Mouse (Mus musculus): ENCODE results near the gene Igdcc3. TPM values are rescaled to one million over a fixed set of nuclear protein-coding genes. Genes with fewer than 3 reads are reported as not detected.
A peak's percentile ranks its signal among the peaks of the same experiment; 100 is the strongest.

Gene Igdcc3
- polyA plus RNA-seq, 1 experiment from 2014 or later: 0.88 TPM

DNA sequence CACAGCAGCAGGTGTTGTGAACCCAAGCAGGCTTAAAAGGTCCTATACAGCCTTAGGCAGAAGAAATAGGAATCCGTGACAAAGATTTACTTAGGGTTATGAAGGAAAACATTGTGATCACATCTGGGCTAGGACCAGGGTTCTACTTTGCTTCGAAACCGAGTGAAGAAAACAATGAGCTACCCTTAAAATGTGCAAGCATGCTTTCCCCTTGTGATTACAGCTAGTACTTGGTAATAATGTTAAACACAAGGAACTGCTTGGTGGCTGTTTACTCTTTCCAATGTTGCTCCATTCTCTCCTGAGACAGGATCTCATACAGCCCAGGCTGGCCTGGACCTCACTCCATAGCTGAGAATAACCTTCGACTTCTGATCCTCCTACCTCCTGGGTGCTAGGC is 20.2 kb downstream of the Igdcc3 start:
- H3K4me1 ChIP-seq: peaks cover 34% of the 10 kb centered on the region
- WGBS: 54% methylated on average over 4 of the region's 4 CpGs
- no peak for ATAC-seq (ENCODE audit: extremely low read depth, insufficient number of reproducible peaks, low FRiP score, low TSS enrichment)
- no peak overlapping the region for H3K27ac ChIP-seq (replicated peaks)
- H3K27me3 ChIP-seq (replicated peaks): peaks cover 61% of the 10 kb centered on the region
- no peaks in the 10 kb centered on the region for H3K36me3 ChIP-seq
- H3K4me2 ChIP-seq: no peak overlapping the region
- H3K9ac ChIP-seq: no peak overlapping the region
- H3K9me3 ChIP-seq: no peaks in the 10 kb centered on the region
- no peak overlapping the region for H3K4me3 ChIP-seq

DNA sequence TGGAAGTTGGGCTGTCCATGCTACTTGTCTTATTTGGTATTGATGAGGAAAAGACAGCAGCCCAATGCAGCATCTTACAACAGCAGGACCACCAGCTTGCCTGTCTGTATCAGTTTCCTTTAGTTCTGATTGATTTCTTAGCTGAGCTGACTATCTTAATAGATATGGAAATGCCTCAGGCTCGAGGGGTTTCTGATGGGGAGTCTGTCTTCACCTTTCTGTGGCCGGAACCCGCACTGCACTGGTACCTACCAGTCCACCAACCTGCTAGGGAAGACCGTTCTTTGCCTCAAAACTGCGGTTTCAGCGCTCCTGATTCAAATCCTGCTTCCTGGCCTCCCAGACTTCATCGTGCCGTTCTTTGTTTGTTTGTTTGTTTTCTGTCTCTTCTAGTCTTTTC is 20.9 kb downstream of the Igdcc3 start:
- ATAC-seq (ENCODE audit: extremely low read depth, insufficient number of reproducible peaks, low FRiP score, low TSS enrichment): no peak
- Histone ChIP-seq H3K9me3 (no peaks in the 10 kb centered on the region), H3K27me3 (replicated peaks) (peaks cover 61% of the 10 kb centered on the region), H3K36me3 (no peaks in the 10 kb centered on the region), H3K27ac (replicated peaks) (no peak overlapping the region), H3K9ac (no peak overlapping the region), H3K4me1 (peaks cover 27% of the 10 kb centered on the region), H3K4me3 (no peak overlapping the region), H3K4me2 (no peak overlapping the region)
- WGBS: 33% methylated on average over 8 of the region's 8 CpGs

DNA sequence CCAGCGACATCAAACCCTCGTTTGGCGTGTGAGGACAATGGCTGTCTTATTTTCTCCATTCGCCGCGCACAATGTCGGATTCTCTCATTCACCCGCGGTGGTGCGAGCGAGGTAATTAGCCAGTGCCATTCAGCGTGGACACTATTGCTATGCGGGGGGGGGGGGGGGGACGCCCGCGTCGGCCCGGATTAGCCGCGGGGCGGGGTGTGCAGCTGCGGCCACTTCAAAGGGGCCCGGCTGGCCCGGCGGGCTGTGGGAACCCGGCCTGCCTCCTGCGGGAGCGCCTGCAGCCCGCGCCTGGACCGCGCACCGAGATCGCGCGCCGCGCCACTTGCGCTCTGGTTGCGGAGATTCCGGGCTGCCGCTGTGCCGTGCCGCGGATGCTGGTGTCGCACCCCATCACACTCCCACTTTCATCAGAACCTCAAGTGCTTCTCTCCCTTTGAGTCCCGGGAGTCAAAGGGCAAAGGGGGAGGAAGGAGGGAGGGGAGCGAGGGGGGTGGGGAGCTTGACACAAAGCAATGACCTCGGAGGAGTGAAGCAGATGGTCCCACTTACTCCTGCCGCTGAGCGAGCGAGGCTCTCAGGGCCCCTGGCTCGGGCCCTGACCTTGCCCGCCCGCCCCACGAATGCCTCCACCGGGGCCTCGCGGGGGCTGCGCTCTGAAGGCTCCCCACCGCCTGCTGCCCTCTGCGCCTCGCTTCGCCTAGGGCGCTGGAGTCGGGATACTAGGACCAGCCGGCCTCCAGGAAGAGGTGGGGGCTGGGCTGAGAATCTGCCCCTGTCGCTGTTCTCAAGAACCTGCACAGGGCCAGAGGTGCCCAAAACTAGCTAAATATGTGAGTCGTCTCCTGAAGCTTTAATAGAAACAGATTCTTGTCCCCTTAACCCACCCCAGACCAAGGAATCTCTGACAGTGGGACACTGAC is 22.0 kb downstream of the Igdcc3 start:
- 2% methylated on average over 59 of the region's 69 CpGs for WGBS
- no peaks in the 10 kb centered on the region for H3K9me3 ChIP-seq
- peaks cover 61% of the 10 kb centered on the region for H3K27me3 ChIP-seq (replicated peaks)
- H3K4me3 ChIP-seq: peak overlapping the region; percentile 57
- peak overlapping the region; percentile 78 for H3K9ac ChIP-seq
- no peak for ATAC-seq (ENCODE audit: extremely low read depth, insufficient number of reproducible peaks, low FRiP score, low TSS enrichment)
- H3K4me2 ChIP-seq: peak overlapping the region; percentile 96
- H3K4me1 ChIP-seq: peaks cover 16% of the 10 kb centered on the region
- H3K27ac ChIP-seq (replicated peaks): no peak overlapping the region
- no peaks in the 10 kb centered on the region for H3K36me3 ChIP-seq

GRCm38 (mm10) chr9:65164870-65165269 is 23.9 kb downstream of the Igdcc3 start:
- Histone ChIP-seq H3K4me1 (peaks cover 13% of the 10 kb centered on the region), H3K9ac (no peak overlapping the region), H3K27me3 (replicated peaks) (peaks cover 57% of the 10 kb centered on the region), H3K9me3 (no peaks in the 10 kb centered on the region), H3K36me3 (no peaks in the 10 kb centered on the region), H3K27ac (replicated peaks) (no peak overlapping the region), H3K4me3 (no peak overlapping the region), H3K4me2 (no peak overlapping the region)
- no peak for ATAC-seq (ENCODE audit: extremely low read depth, insufficient number of reproducible peaks, low FRiP score, low TSS enrichment)
- WGBS: 21% methylated on average over 1 of the region's 1 CpGs

DNA sequence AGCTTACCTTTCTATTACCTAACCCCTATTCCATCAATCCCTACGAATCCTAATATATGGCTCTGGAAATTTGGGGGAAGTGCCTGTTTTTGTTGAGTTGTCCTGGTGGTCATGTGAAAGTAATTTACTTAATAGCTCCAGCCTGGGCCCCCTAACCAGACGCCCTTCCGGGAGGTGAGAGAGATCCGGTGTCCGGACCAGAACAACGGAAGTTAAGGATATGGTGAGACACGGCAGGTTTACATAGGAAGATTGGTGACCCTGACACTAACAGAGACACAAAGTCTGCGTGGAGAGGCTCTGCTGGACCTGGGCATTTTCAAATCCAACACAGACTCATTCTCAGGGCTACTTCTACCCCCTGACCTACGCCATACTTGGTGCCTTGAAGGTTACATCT is 25.4 kb downstream of the Igdcc3 start:
- WGBS: 62% methylated on average over 9 of the region's 9 CpGs
- Histone ChIP-seq H3K4me2 (no peak overlapping the region), H3K9ac (no peak overlapping the region), H3K9me3 (no peaks in the 10 kb centered on the region), H3K27ac (replicated peaks) (no peak overlapping the region), H3K27me3 (replicated peaks) (peaks cover 41% of the 10 kb centered on the region), H3K4me1 (peaks cover 13% of the 10 kb centered on the region), H3K4me3 (no peak overlapping the region), H3K36me3 (no peaks in the 10 kb centered on the region)
- no peak for ATAC-seq (ENCODE audit: extremely low read depth, insufficient number of reproducible peaks, low FRiP score, low TSS enrichment)

GRCm38 (mm10) chr9:65168534-65168933 is 27.5 kb downstream of the Igdcc3 start:
- H3K4me1 ChIP-seq: peaks cover 5% of the 10 kb centered on the region; the same call in 1 of the 2 replicates
- no peak for ATAC-seq (ENCODE audit: extremely low read depth, insufficient number of reproducible peaks, low FRiP score, low TSS enrichment)
- peaks cover 20% of the 10 kb centered on the region for H3K27me3 ChIP-seq (replicated peaks)
- no peaks in the 10 kb centered on the region for H3K36me3 ChIP-seq
- H3K4me3 ChIP-seq: no peak overlapping the region
- no peak overlapping the region for H3K27ac ChIP-seq (replicated peaks)
- H3K9ac ChIP-seq: no peak overlapping the region
- 46% methylated on average over 6 of the region's 6 CpGs for WGBS
- H3K4me2 ChIP-seq: no peak overlapping the region
- H3K9me3 ChIP-seq: no peaks in the 10 kb centered on the region

DNA sequence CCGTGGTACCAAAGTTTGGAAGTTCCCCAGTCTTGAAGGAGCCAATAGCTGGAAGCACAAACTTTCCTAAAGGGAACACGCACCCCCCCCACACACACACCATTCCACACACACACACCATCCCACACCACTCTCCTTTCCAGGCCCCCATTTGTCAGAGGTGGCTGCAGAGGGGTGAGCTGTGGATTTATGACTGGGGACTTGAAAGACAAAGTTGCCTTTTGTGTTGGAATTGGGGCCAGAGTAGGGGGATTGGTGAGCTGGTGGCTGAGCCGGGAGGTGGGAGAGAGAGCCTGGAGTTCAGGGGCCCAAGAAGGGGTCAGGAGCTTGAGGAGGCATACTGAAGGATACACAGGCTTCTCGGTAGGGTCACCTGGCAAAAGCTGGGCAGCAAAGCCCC is 28.0 kb downstream of the Igdcc3 start:
- H3K27me3 ChIP-seq (replicated peaks): peaks cover 16% of the 10 kb centered on the region
- ATAC-seq (ENCODE audit: extremely low read depth, insufficient number of reproducible peaks, low FRiP score, low TSS enrichment): no peak
- no peak overlapping the region for H3K27ac ChIP-seq (replicated peaks)
- 58% methylated on average over 4 of the region's 4 CpGs for WGBS
- H3K36me3 ChIP-seq: no peaks in the 10 kb centered on the region
- H3K4me2 ChIP-seq: no peak overlapping the region
- no peaks in the 10 kb centered on the region for H3K9me3 ChIP-seq
- H3K9ac ChIP-seq: no peak overlapping the region
- H3K4me3 ChIP-seq: no peak overlapping the region
- peaks cover 5% of the 10 kb centered on the region; the same call in 1 of the 2 replicates for H3K4me1 ChIP-seq

DNA sequence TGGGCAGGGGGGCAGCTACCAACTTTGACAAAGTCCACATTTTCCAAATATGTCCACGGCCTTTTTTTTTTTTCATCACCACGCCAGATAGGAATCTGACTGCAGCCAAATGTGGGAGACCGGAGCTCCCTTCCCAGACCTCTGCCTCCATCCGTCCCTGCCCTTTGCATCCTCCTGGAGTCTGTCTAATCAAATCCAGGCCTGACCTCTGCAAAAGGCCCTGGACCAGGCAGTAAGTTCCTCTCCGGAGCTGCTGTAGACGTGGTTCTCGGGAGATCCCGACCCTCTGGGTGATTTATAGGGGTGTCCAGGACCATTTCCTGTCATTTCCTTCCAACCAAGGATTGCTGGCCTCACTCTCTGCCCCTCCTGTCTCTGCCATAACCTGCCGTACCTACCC is 31.7 kb downstream of the Igdcc3 start:
- Histone ChIP-seq H3K4me3 (no peak overlapping the region), H3K27me3 (replicated peaks) (peaks cover 9% of the 10 kb centered on the region; the same call in 1 of the 2 replicates), H3K4me2 (no peak overlapping the region), H3K9ac (no peak overlapping the region), H3K4me1 (peaks cover 17% of the 10 kb centered on the region; the same call in 1 of the 2 replicates), H3K9me3 (no peaks in the 10 kb centered on the region), H3K36me3 (no peaks in the 10 kb centered on the region), H3K27ac (replicated peaks) (no peak overlapping the region)
- WGBS: 60% methylated on average over 9 of the region's 9 CpGs
- no peak for ATAC-seq (ENCODE audit: extremely low read depth, insufficient number of reproducible peaks, low FRiP score, low TSS enrichment)

GRCm38 (mm10) chr9:65175234-65175938 is 34.4 kb downstream of the Igdcc3 start:
- no peak overlapping the region for H3K27ac ChIP-seq (replicated peaks)

DNA sequence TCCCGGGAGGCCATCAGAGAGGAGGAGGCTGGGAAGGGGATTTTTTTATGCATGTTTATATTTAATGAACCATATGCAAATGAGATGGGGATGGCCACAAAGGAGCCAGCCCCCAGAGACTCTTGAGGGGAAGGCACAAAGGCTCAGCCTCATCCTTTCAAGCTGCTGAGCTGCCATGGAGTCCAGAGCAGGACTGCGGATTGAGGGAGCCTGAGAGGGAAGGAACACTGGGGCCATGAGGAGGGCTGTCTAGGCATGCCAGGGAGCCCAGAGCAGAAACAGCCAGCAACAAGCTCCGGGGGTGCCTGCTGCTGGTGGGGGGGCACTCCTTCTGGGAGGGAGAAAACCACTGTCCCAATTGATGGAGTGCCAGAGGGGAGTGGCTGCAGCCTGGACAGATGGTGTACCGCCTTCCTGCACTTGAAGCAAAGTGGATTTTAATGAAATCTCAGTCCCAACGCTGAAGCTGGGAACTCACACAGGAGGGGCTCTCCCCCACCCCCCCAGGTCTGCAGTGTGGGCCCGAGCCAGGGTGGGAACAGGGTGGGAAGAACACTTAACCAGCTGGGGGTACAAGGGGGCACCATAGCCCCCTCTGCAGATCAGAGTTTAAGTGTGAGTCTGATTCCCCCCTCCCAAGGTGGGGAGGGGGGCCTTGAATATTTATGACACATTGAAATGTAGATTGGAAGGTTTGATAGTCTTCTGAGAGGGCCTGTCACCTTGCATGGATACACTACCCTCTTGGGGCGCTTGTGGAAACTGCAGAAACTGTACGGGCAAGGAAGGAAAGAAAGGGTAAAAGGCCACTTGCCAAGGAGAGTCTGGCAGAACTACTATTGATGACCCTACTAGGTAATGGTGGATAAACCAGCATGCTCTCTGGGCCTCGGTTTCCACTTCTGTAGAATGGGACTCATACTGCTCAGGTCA is 35.2 kb downstream of the Igdcc3 start:
- Histone ChIP-seq H3K27ac (replicated peaks) (no peak overlapping the region), H3K27me3 (replicated peaks) (peaks cover 22% of the 10 kb centered on the region), H3K36me3 (no peaks in the 10 kb centered on the region), H3K4me1 (peaks cover 43% of the 10 kb centered on the region), H3K9ac (no peak overlapping the region), H3K4me3 (no peak overlapping the region), H3K4me2 (no peak overlapping the region), H3K9me3 (no peaks in the 10 kb centered on the region)
- ATAC-seq (ENCODE audit: extremely low read depth, insufficient number of reproducible peaks, low FRiP score, low TSS enrichment): no peak
- 44% methylated on average over 9 of the region's 9 CpGs for WGBS

More at GRCm38 (mm10) chr9:65175234-65175938, 34.4 kb downstream of the Igdcc3 start:
- ATAC-seq (ENCODE audit: extremely low read depth, insufficient number of reproducible peaks, low FRiP score, low TSS enrichment): no peak
- no peak overlapping the region for H3K4me3 ChIP-seq
- H3K9me3 ChIP-seq: no peaks in the 10 kb centered on the region
- 48% methylated on average over 5 of the region's 5 CpGs for WGBS
- H3K4me2 ChIP-seq: no peak overlapping the region
- peaks cover 39% of the 10 kb centered on the region for H3K4me1 ChIP-seq
- peaks cover 17% of the 10 kb centered on the region for H3K27me3 ChIP-seq (replicated peaks)
- no peak overlapping the region for H3K9ac ChIP-seq
- no peaks in the 10 kb centered on the region for H3K36me3 ChIP-seq

GRCm38 (mm10) chr9:65177497-65177896 is 36.5 kb downstream of the Igdcc3 start:
- no peak for ATAC-seq (ENCODE audit: extremely low read depth, insufficient number of reproducible peaks, low FRiP score, low TSS enrichment)
- H3K27me3 ChIP-seq (replicated peaks): peaks cover 27% of the 10 kb centered on the region
- peaks cover 43% of the 10 kb centered on the region for H3K4me1 ChIP-seq
- 65% methylated on average over 3 of the region's 3 CpGs for WGBS
- no peak overlapping the region for H3K27ac ChIP-seq (replicated peaks)
- no peaks in the 10 kb centered on the region for H3K9me3 ChIP-seq
- H3K9ac ChIP-seq: no peak overlapping the region
- no peak overlapping the region for H3K4me3 ChIP-seq
- H3K36me3 ChIP-seq: no peaks in the 10 kb centered on the region
- H3K4me2 ChIP-seq: no peak overlapping the region

Measured in heart, embryonic 13.5 days (tissue).